Mouse (Mus musculus) cerebellum, adult 2 months (tissue): ENCODE data around the gene Cacna1s.

ENCODE experiments used
- CTCF ChIP-seq: fragments of 200-500 bp; IDR thresholded peaks from 2 replicates; pipeline ENCODE4 v1.5.1; 2011; ENCODE audit warnings: low read depth, mild to moderate bottlenecking, control low read depth, low read length, moderate library complexity, borderline replicate concordance; ENCODE audit not compliant: insufficient read depth
- POLR2A ChIP-seq: fragments of 200-500 bp; IDR thresholded peaks from 2 replicates; pipeline ENCODE4 v1.6.1; 2011; ENCODE audit warnings: low read length, control low read depth, borderline replicate concordance; ENCODE audit not compliant: insufficient read depth

- no peak for TF ChIP-seq CTCF
- TF ChIP-seq POLR2A: no peak
Observed at GRCm38 (mm10) chr1:136066621-136067020, 14.1 kb downstream of the Cacna1s start.
